Mouse (Mus musculus): ENCODE results near the gene Prdm13. TPM values are rescaled to one million over a fixed set of nuclear protein-coding genes. Genes with fewer than 3 reads are reported as not detected.

Gene Prdm13
- total and polyA plus RNA-seq, 2 experiments from 2014 or later: 1.5 TPM; not detected in 1

DNA sequence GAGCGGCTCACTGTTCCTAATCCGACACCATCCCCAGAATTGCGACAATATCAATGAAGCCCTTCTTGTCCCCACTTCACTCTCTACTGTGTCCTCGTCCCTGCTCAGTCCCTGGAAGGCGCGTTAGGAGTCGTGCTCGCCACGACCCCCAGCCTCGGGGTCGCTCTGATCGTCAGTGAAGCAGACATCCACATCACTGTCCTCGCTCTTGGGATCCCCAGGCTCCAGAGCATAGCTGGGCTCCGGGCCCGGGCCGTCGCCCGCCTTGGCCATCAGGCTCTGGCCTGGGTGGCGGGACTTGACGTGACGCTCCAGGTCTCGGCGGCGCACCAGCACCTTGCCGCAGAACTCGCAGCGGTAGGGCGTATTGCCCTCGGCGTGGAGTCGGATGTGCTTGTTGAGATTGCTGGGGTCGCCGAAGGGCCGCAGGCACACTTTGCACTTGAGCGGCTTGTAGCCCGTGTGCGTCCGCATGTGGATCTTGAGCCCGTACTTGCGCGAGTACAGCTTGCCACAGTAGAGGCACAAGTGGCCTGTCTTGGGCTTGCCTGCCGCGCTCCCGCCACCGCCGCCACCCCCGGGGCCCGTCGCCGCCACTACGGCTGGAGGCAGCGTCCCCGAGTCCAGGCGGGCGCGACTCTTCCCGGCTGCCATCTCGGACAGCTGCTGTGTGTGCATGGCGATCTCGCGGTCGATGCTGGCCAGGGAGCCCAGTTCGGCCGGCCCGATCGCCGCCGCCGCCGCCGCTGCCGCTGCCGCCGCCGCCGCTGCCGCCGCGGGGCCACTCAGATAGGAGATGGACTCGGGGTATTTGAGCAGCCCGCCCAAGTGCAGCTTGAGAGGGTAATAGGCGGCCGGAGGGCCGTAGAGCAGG lies 7.4 kb downstream of the Prdm13 start:
- DNase-seq (peak; percentile 17), ATAC-seq (0 out of 2 replicates have a peak, but pooled peaks have one; percentile 17)
- Histone ChIP-seq H3K9ac (no peak overlapping the region), H3K9me3 (ENCODE audit: low read length) (no peaks in the 10 kb centered on the region), H3K27ac (ENCODE audit: low read depth, low read length) (no peak overlapping the region), H3K36me3 (ENCODE audit: insufficient read depth) (no peaks in the 10 kb centered on the region), H3K4me1 (ENCODE audit: insufficient read depth) (no peaks in the 10 kb centered on the region), H3K27me3 (ENCODE audit: insufficient read depth, low read length) (peaks cover 92% of the 10 kb centered on the region), H3K4me3 (ENCODE audit: low read depth, low read length) (peak overlapping the region; percentile 16; the same call in 1 of the 2 replicates), H3K4me2 (ENCODE audit: low read depth) (peak overlapping the region; percentile 23)
- WGBS: 2% methylated on average over 78 of the region's 84 CpGs
- TF ChIP-seq CTCF (IDR thresholded peaks at IDR 0.05; ENCODE audit: low read depth): no peak

DNA sequence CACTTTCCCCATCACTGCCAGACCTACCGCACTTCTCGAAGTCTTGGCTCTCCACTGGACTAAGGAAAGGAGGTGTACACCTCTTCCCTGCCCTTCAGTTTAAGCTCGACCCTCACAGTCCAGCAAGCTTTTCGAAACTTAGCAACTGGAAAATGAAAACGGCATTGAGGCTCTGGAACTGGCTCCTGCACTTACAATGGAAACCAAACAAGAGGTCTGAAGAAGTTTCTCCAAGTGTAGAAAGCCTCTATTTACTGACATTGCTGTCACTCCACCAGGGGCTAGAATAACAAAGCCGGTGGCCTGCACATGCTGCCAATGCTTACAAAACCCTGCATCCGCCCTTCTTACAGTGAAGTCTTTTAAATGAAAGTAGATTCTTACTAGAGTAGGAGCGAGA lies 11.1 kb downstream of the Prdm13 start:
- WGBS: 2% methylated on average over 8 of the region's 8 CpGs
- ATAC-seq (no peak), DNase-seq (no peak)
- H3K9me3 ChIP-seq (ENCODE audit: low read length): no peaks in the 10 kb centered on the region
- H3K27ac ChIP-seq (ENCODE audit: low read depth, low read length): no peak overlapping the region
- H3K9ac ChIP-seq: no peak overlapping the region
- H3K4me2 ChIP-seq (ENCODE audit: low read depth): no peak overlapping the region
- H3K27me3 ChIP-seq (ENCODE audit: insufficient read depth, low read length): peaks cover 73% of the 10 kb centered on the region
- H3K4me3 ChIP-seq (ENCODE audit: low read depth, low read length): no peak overlapping the region
- no peak for TF ChIP-seq CTCF (IDR thresholded peaks at IDR 0.05; ENCODE audit: low read depth)
- H3K36me3 ChIP-seq (ENCODE audit: insufficient read depth): no peaks in the 10 kb centered on the region
- no peaks in the 10 kb centered on the region for H3K4me1 ChIP-seq (ENCODE audit: insufficient read depth)

DNA sequence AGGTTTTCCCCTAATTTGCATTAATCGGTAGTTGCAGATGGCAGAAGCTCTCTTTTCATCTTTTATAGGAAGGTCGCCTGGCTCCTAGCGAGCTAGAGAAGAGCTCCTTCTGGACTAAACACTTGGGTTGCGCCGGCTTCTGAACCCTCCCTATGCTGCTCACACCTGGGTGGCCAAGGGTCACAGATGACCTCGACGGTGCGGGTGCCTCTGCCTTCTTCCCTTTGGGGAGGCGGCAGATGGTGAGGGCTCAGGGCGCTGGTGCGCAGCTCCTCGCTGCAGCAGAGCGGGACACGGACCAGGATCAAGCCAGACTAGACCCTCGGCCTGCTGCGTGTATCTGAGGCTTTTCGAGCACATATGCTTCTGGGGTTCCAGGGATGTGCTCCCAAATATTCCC lies 11.7 kb downstream of the Prdm13 start:
- Histone ChIP-seq H3K4me3 (ENCODE audit: low read depth, low read length) (no peak overlapping the region), H3K9me3 (ENCODE audit: low read length) (no peaks in the 10 kb centered on the region), H3K4me1 (ENCODE audit: insufficient read depth) (no peaks in the 10 kb centered on the region), H3K4me2 (ENCODE audit: low read depth) (no peak overlapping the region), H3K9ac (no peak overlapping the region), H3K36me3 (ENCODE audit: insufficient read depth) (no peaks in the 10 kb centered on the region), H3K27ac (ENCODE audit: low read depth, low read length) (no peak overlapping the region), H3K27me3 (ENCODE audit: insufficient read depth, low read length) (peaks cover 66% of the 10 kb centered on the region)
- ATAC-seq (no peak), DNase-seq (peak; percentile 14)
- WGBS: 3% methylated on average over 17 of the region's 17 CpGs
- no peak for TF ChIP-seq CTCF (IDR thresholded peaks at IDR 0.05; ENCODE audit: low read depth)

DNA sequence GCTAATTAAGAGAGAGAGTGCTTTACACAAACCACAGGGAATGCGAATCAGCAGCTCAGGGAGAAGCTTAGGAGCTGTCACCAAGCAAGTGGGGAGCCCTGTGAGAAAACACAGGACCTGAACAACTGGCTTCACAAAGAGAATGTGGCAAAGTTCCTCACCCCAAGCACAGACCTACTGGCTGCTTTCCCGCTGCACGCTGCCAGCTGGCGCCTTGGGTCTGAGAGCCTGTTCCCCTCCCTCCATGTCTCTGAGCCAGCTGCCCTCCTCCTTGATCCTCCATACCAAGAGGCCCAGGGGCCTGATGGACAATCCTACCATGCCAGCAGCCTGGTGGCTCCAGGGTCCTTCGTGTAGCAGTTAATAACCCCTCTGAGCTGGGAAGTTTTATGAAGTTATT lies 19.8 kb downstream of the Prdm13 start:
- 0 out of 2 replicates have a peak, but pooled peaks cover 3% of the 10 kb centered on the region for H3K27me3 ChIP-seq (ENCODE audit: insufficient read depth, low read length)
- ATAC-seq: peak; percentile 87
- H3K4me2 ChIP-seq (ENCODE audit: low read depth): no peak overlapping the region
- H3K36me3 ChIP-seq (ENCODE audit: insufficient read depth): no peaks in the 10 kb centered on the region
- H3K4me1 ChIP-seq (ENCODE audit: insufficient read depth): no peaks in the 10 kb centered on the region
- peak; percentile 76 for DNase-seq
- WGBS: 9% methylated on average over 5 of the region's 5 CpGs
- no peak overlapping the region for H3K4me3 ChIP-seq (ENCODE audit: low read depth, low read length)
- no peaks in the 10 kb centered on the region for H3K9me3 ChIP-seq (ENCODE audit: low read length)
- no peak for TF ChIP-seq CTCF (IDR thresholded peaks at IDR 0.05; ENCODE audit: low read depth)
- no peak overlapping the region for H3K9ac ChIP-seq
- no peak overlapping the region for H3K27ac ChIP-seq (ENCODE audit: low read depth, low read length)

DNA sequence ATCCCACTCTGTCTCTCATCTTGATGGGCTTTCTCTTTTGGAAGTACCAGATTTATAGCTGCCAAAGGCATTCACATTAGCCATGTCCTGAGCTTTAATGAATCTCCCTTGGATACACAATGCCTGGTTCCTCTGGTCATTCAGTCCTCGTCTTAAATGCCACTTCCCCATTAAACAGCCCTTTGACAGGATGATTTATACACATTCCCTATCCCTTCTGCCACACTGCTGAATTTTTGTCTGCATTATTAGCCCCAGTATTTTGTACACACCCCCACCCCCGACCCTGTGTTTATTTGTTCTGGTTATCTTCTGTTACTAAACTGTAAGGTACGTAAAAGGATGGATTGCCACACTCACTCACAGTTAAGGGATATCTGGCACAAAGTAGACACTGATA lies 27.6 kb downstream of the Prdm13 start:
- 63% methylated on average over 3 of the region's 3 CpGs for WGBS
- H3K9me3 ChIP-seq (ENCODE audit: low read length): no peaks in the 10 kb centered on the region
- H3K27ac ChIP-seq (ENCODE audit: low read depth, low read length): no peak overlapping the region
- H3K27me3 ChIP-seq (ENCODE audit: insufficient read depth, low read length): no peaks in the 10 kb centered on the region
- no peak overlapping the region for H3K9ac ChIP-seq
- no peak for ATAC-seq
- H3K4me3 ChIP-seq (ENCODE audit: low read depth, low read length): no peak overlapping the region
- no peak for TF ChIP-seq CTCF (IDR thresholded peaks at IDR 0.05; ENCODE audit: low read depth)
- no peak for DNase-seq
- H3K4me1 ChIP-seq (ENCODE audit: insufficient read depth): no peaks in the 10 kb centered on the region
- H3K36me3 ChIP-seq (ENCODE audit: insufficient read depth): no peaks in the 10 kb centered on the region
- no peak overlapping the region for H3K4me2 ChIP-seq (ENCODE audit: low read depth)

DNA sequence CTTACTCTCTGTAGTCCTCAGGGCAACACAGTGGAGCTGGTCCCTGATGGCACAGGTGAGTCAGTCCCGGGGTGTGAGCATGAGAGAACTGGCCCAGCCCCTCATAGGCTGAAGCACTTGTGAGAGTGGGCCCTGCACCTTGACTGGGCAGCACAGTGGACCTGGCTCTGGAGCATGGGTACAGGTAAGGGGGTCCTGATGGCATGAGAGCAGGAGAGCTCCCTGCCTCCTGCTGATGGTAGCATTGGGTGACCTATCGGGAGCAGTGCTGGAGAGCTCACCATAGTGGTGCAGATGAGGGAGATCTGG lies 56.5 kb downstream of the Prdm13 start:
- Histone ChIP-seq H3K4me2 (ENCODE audit: low read depth) (no peak overlapping the region), H3K27me3 (ENCODE audit: insufficient read depth, low read length) (no peaks in the 10 kb centered on the region), H3K9ac (no peak overlapping the region), H3K27ac (ENCODE audit: low read depth, low read length) (no peak overlapping the region), H3K36me3 (ENCODE audit: insufficient read depth) (no peaks in the 10 kb centered on the region), H3K4me1 (ENCODE audit: insufficient read depth) (no peaks in the 10 kb centered on the region), H3K4me3 (ENCODE audit: low read depth, low read length) (no peak overlapping the region), H3K9me3 (ENCODE audit: low read length) (no peaks in the 10 kb centered on the region)
- ATAC-seq (no peak), DNase-seq (no peak)
- no peak for TF ChIP-seq CTCF (IDR thresholded peaks at IDR 0.05; ENCODE audit: low read depth)
- WGBS: 94% methylated on average over 2 of the region's 2 CpGs

DNA sequence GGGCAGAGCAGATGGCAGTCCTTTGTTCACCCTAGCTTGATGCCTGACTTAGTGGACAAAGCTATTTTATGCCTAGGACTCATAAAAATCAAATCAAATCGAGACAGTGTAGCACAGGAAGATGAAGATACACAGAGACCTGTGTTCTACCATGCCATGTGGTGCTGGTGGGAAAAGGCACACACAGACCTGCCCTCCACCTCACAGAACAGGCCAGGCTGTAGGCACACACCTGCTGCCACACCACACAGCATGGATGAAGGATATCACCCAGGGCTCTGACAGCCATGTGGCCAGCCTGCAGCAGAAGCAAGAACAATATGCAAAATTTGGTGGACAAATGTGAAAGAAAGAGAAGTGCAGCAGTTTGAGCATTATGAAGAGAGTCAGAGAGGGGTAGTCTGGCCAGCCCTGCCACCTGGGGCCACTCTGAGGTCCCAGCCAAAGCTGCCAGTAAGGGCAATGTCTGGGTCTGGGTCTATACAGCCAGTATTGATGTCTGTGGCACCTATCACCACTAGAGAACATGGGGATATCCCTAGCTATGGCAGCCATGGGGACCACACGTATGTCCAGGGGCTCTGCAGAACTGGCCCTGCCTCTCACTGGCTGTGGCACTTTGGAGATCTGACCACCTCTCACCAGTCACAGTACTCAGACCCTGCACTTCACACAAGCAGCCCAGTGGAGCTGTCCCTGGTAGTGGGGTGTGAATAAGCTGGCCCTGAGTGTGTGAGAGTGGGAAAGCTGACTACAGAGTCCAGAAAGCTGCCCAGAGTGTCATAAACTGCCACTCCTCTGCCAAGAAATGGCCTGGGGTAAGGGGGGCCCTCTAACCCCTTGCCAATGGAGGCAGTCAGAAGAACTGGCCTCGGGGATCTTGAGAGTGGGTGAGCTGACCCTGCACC lies 57.1 kb downstream of the Prdm13 start:
- Histone ChIP-seq H3K4me2 (ENCODE audit: low read depth) (no peak overlapping the region), H3K4me1 (ENCODE audit: insufficient read depth) (no peaks in the 10 kb centered on the region), H3K9me3 (ENCODE audit: low read length) (no peaks in the 10 kb centered on the region), H3K36me3 (ENCODE audit: insufficient read depth) (no peaks in the 10 kb centered on the region), H3K27me3 (ENCODE audit: insufficient read depth, low read length) (no peaks in the 10 kb centered on the region), H3K9ac (no peak overlapping the region), H3K27ac (ENCODE audit: low read depth, low read length) (no peak overlapping the region), H3K4me3 (ENCODE audit: low read depth, low read length) (no peak overlapping the region)
- TF ChIP-seq CTCF (IDR thresholded peaks at IDR 0.05; ENCODE audit: low read depth): no peak
- WGBS: 51% methylated on average over 3 of the region's 3 CpGs
- ATAC-seq (no peak), DNase-seq (no peak)

Other genes with a start within 250 kb of the Prdm13 start
- 40.8 and 47.5 TPM in 2 replicates for gene Ccnc, start 41.7 kb upstream of the Prdm13 start, total RNA-seq (2014; rRNA removed)
- 44.2 and 56.0 TPM in 2 replicates for gene Ccnc, start 41.7 kb upstream of the Prdm13 start, polyA plus RNA-seq (2015; fragmentation: Nextera tagmentation; extraction: Ambion mirVana)
- gene Usp45, start 81.2 kb upstream of the Prdm13 start, total RNA-seq (2014; rRNA removed): 12.0 and 15.1 TPM in 2 replicates
- gene Usp45, start 81.2 kb upstream of the Prdm13 start, polyA plus RNA-seq (2015; fragmentation: Nextera tagmentation; extraction: Ambion mirVana): 3.5 and 5.3 TPM in 2 replicates
- gene Tstd3, start 81.2 kb upstream of the Prdm13 start, total RNA-seq (2014; rRNA removed): 10.5 and 15.9 TPM in 2 replicates
- gene Tstd3, start 81.2 kb upstream of the Prdm13 start, polyA plus RNA-seq (2015; fragmentation: Nextera tagmentation; extraction: Ambion mirVana): 13.2 and 16.6 TPM in 2 replicates
- gene Pnisr, start 161.6 kb upstream of the Prdm13 start, total RNA-seq (2014; rRNA removed): 83.8 and 104 TPM in 2 replicates
- 99.5 and 128 TPM in 2 replicates for gene Pnisr, start 161.6 kb upstream of the Prdm13 start, polyA plus RNA-seq (2015; fragmentation: Nextera tagmentation; extraction: Ambion mirVana)
- 15.7 and 20.7 TPM in 2 replicates for gene Coq3, start 193.7 kb upstream of the Prdm13 start, total RNA-seq (2014; rRNA removed)
- 22.2 and 22.7 TPM in 2 replicates for gene Coq3, start 193.7 kb upstream of the Prdm13 start, polyA plus RNA-seq (2015; fragmentation: Nextera tagmentation; extraction: Ambion mirVana)
- gene Faxc, start 245.4 kb upstream of the Prdm13 start, total RNA-seq (2014; rRNA removed): 64.1 and 72.0 TPM in 2 replicates
- gene Faxc, start 245.4 kb upstream of the Prdm13 start, polyA plus RNA-seq (2015; fragmentation: Nextera tagmentation; extraction: Ambion mirVana): 8.5 and 11.8 TPM in 2 replicates

Data from forebrain, postnatal 0 days (tissue).